Mouse (Mus musculus) neural tube, embryonic 11.5 days (tissue): ENCODE results near the gene Dcpp1. TPM values are rescaled to one million over a fixed set of nuclear protein-coding genes. Genes with fewer than 3 reads are reported as not detected.
"Not testable (repeated sequence)": the region's sequence is repeated elsewhere in the genome, so short reads cannot be mapped to it uniquely, and the experiment has no call there.

Source experiments
- ATAC-seq: fragments of 200-750 bp; cut with Nextera tagmentation; 2 replicates; pipeline ENCODE4 v1.8.0; 2017; ENCODE audit warnings: moderate number of reproducible peaks, mild to moderate bottlenecking, moderate TSS enrichment, moderate library complexity; ENCODE audit not compliant: insufficient read depth, low FRiP score, low TSS enrichment
- DNase-seq: peaks from one replicate; pipeline ENCODE4 v3.0.0-alpha.2; 2015; ENCODE audit warnings: low spot score
- H3K27ac ChIP-seq: fragments of 300-500 bp; sonication (generic); 2 replicates; pipeline ENCODE4 v1.5.1; 2014; ENCODE audit warnings: low read depth, mild to moderate bottlenecking, low read length
- H3K27me3 ChIP-seq: fragments of 300-500 bp; sonication (generic); 2 replicates; pipeline ENCODE4 v1.6.1; 2014; ENCODE audit warnings: mild to moderate bottlenecking, low read length, mixed read lengths; ENCODE audit not compliant: control insufficient read depth, insufficient read depth
- H3K36me3 ChIP-seq: fragments of 300-500 bp; sonication (generic); 2 replicates; pipeline ENCODE4 v1.6.1; 2014; ENCODE audit warnings: mild to moderate bottlenecking, low read length, moderate library complexity, mixed read lengths; ENCODE audit not compliant: control insufficient read depth, insufficient read depth
- H3K4me1 ChIP-seq: fragments of 300-500 bp; sonication (generic); 2 replicates; pipeline ENCODE4 v1.6.1; 2014; ENCODE audit warnings: low read length, mixed read lengths; ENCODE audit not compliant: control insufficient read depth, insufficient read depth
- H3K4me2 ChIP-seq: fragments of 300-500 bp; sonication (generic); 2 replicates; pipeline ENCODE4 v1.6.1; 2014; ENCODE audit warnings: low read depth, mild to moderate bottlenecking, moderate library complexity
- H3K4me3 ChIP-seq: fragments of 300-500 bp; sonication (generic); 2 replicates; pipeline ENCODE4 v1.5.1; 2014; ENCODE audit warnings: low read depth, low read length
- H3K9ac ChIP-seq: fragments of 300-500 bp; sonication (generic); 2 replicates; pipeline ENCODE4 v1.6.1; 2014; ENCODE audit warnings: mild to moderate bottlenecking, low read length
- H3K9me3 ChIP-seq: fragments of 300-500 bp; sonication (generic); 2 replicates; pipeline ENCODE4 v1.6.1; 2016; ENCODE audit warnings: low read length; ENCODE audit not compliant: control insufficient read depth
- whole genome bisulfite sequencing: fragments of 180-500 bp; shearing (Covaris S2); extraction: QIAGEN DNeasy Blood & Tissue Kit; methylation state at CpG from one replicate; pipeline ENCODE4 v1.1.7; 2014; 5-methylcytosine and 5-hydroxymethylcytosine counted together
- polyA plus RNA-seq: library from polyadenylated mRNA; unstranded; fragments of >200 nt; fragmentation: Nextera tagmentation; extraction: Ambion mirVana; gene quantifications from 2 replicates; pipeline ENCODE4 v1.2.1, GENCODE M21; 2014

The Dcpp1 gene
- polyA plus RNA-seq = not detected in 2 replicates

DNA sequence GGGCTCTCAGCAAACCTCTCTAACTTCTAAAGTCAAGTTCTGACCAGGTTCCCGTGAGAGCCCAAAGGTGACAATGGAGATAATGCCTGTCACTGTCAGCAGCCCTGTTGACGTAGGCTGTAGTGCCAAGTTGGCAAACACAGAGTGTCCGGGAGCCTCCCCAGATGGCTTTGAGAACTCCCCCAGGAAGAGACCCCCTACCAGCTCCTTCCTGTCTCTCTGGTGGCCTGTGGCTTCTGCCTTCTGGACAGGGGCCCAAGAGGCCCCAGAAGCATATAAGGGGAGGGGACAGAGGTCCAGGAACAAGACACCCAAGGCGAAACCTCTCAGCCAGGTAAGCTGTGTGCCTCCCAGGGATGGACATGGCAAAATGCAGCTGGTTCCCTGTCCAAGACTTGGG is at the start of gene Dcpp1, which contains the start of gene Dcpp2:
Gene Dcpp1 (plus strand): TSS at position 301 of the 400 bp plus-strand sequence.
Gene Dcpp2 (plus strand): TSS at position 305 of the 400 bp plus-strand sequence.
- H3K4me3 ChIP-seq, DNase-seq, H3K27ac ChIP-seq, H3K9ac ChIP-seq, H3K9me3 ChIP-seq, H3K36me3 ChIP-seq, ATAC-seq, H3K27me3 ChIP-seq, H3K4me1 ChIP-seq, H3K4me2 ChIP-seq: not testable (repeated sequence)
- 78% methylated on average over 4 of the region's 4 CpGs for WGBS

GRCm38 (mm10) chr17:23831201-23831600 is 49.5 kb upstream of the Dcpp1 start:
- ATAC-seq = no peak
- Histone ChIP-seq H3K36me3 (peaks cover 2% of the 10 kb centered on the region; the same call in 1 of the 2 replicates), H3K4me3 (no peak overlapping the region), H3K4me2 (no peak overlapping the region), H3K27me3 (no peaks in the 10 kb centered on the region), H3K27ac (no peak overlapping the region), H3K9me3 (no peaks in the 10 kb centered on the region), H3K4me1 (peaks cover 13% of the 10 kb centered on the region), H3K9ac (no peak overlapping the region)
- no peak for DNase-seq
- 93% methylated on average over 1 of the region's 1 CpGs for WGBS

DNA sequence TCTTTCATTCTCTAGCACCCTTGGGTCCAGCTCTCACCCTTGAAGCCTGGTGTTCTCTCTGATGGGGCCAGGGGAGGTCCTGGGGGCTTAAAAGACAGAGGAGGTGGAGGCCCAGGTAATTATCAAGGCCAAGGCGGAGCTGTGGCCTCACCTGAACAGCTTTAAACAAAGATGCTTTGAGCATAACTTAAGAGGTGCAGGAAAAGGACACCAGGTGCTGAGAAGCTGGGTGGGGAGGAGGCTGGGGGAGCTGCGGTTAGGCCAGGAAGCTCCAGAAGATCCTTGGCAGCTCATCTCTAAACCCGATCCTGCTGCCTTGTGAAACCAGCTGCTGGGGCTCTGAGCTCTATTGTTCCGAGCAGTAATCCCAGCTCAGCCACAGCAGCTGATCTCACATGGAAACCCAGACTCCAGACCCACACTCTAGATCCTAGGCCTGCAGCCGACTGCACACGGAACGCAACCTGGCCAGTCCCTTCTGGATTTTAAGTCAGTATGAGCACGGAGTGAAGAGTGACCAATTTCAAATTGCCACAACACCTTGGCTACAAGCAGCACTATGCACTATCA is 44.6 kb upstream of the Dcpp1 start, which contains the start of gene Prss33:
Gene Prss33 (minus strand): TSS at position 51 of the 570 bp plus-strand sequence.
- 85% methylated on average over 8 of the region's 8 CpGs for WGBS
- Histone ChIP-seq H3K27me3 (no peaks in the 10 kb centered on the region), H3K4me2 (no peak within 1 kb of the TSS), H3K9me3 (no peaks in the 10 kb centered on the region), H3K4me3 (no peak within 1 kb of the TSS), H3K4me1 (no peaks in the 10 kb centered on the region), H3K27ac (no peak within 1 kb of the TSS), H3K9ac (no peak within 1 kb of the TSS; the same call in 1 of the 2 replicates), H3K36me3 (no peaks in the 10 kb centered on the region)
- DNase-seq = no peak
- ATAC-seq = no peak

- H3K4me3 ChIP-seq = no peak overlapping the region
- H3K27me3 ChIP-seq = no peaks in the 10 kb centered on the region
- H3K36me3 ChIP-seq = no peaks in the 10 kb centered on the region
- no peak for ATAC-seq
- H3K9me3 ChIP-seq = no peaks in the 10 kb centered on the region
- DNase-seq = peak; percentile 51
- H3K4me2 ChIP-seq = no peak overlapping the region
- H3K4me1 ChIP-seq = no peaks in the 10 kb centered on the region
- WGBS = 37% methylated on average over 4 of the region's 4 CpGs
- H3K9ac ChIP-seq = no peak overlapping the region
- no peak overlapping the region for H3K27ac ChIP-seq
Measured at GRCm38 (mm10) chr17:23841145-23841544, 39.5 kb upstream of the Dcpp1 start.

DNA sequence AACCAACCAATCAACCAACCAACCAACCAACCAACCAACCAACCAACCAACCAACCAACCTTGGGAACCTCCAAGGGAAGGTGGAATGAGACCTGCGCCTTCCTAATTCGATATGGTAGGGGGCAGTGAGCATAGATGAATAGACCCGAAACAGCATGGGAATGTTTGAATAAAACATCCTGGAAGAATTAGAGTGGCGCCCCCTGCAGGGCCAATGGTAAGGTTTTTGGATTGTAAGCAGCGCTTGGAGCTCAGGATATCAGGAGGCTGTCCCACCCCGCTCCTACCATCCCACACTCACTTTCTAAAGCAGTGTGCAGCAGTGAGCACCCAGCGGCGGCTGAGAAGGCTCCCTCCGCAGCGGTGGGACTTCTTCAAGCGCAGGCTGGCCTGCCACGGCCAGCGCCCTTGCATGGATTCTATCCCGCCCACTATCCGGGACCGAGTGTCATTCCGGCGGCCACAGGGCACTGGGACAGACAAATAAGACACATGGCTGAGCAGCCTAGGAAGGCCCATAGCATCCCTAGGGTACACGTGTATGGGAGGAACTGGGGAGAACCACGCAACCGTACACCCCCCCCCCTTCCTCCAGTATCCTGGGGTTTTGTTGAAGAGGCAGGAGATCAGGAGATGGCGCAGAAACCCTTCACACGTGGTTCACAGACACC is 37.4 kb upstream of the Dcpp1 start:
- Histone ChIP-seq H3K36me3 (no peaks in the 10 kb centered on the region), H3K9ac (no peak overlapping the region; the same call in none of the 2 replicates), H3K4me3 (no peak overlapping the region), H3K4me1 (no peaks in the 10 kb centered on the region), H3K4me2 (peak overlapping the region; percentile 33), H3K9me3 (no peaks in the 10 kb centered on the region), H3K27me3 (no peaks in the 10 kb centered on the region), H3K27ac (no peak overlapping the region)
- DNase-seq (no peak), ATAC-seq (0 out of 2 replicates have a peak, but pooled peaks have one; percentile 13)
- 43% methylated on average over 23 of the region's 23 CpGs for WGBS

GRCm38 (mm10) chr17:23843812-23844273 is 36.8 kb upstream of the Dcpp1 start, which contains the start of the genes Prss32 and Prss41:
Prss32 (plus strand) TSS chr17:23843855.
Prss41 (minus strand) TSS chr17:23844172.
- H3K9ac ChIP-seq = no peak within 1 kb of the TSS; the same call in none of the 2 replicates
- no peaks in the 10 kb centered on the region for H3K4me1 ChIP-seq
- H3K36me3 ChIP-seq = no peaks in the 10 kb centered on the region
- H3K27ac ChIP-seq = no peak within 1 kb of the TSS
- H3K4me2 ChIP-seq = peak within 1 kb of the TSS; percentile 33
- ATAC-seq (no peak), DNase-seq (peak; percentile 58)
- no peaks in the 10 kb centered on the region for H3K9me3 ChIP-seq
- 10% methylated on average over 19 of the region's 19 CpGs for WGBS
- H3K4me3 ChIP-seq = no peak within 1 kb of the TSS
- no peaks in the 10 kb centered on the region for H3K27me3 ChIP-seq

- H3K4me1 ChIP-seq = no peaks in the 10 kb centered on the region
- no peaks in the 10 kb centered on the region for H3K9me3 ChIP-seq
- no peaks in the 10 kb centered on the region for H3K36me3 ChIP-seq
- no peak overlapping the region for H3K4me2 ChIP-seq
- DNase-seq (no peak), ATAC-seq (no peak)
- WGBS = 55% methylated on average over 2 of the region's 2 CpGs
- H3K27me3 ChIP-seq = no peaks in the 10 kb centered on the region
- no peak overlapping the region for H3K27ac ChIP-seq
- no peak overlapping the region for H3K9ac ChIP-seq
- no peak overlapping the region for H3K4me3 ChIP-seq
Measured at GRCm38 (mm10) chr17:23850028-23850427, 30.6 kb upstream of the Dcpp1 start.

GRCm38 (mm10) chr17:23850853-23851749 is 29.6 kb upstream of the Dcpp1 start:
- no peaks in the 10 kb centered on the region for H3K36me3 ChIP-seq
- H3K4me1 ChIP-seq = no peaks in the 10 kb centered on the region
- H3K4me2 ChIP-seq = no peak overlapping the region
- no peak overlapping the region for H3K9ac ChIP-seq
- no peak for ATAC-seq
- WGBS = 64% methylated on average over 18 of the region's 19 CpGs
- H3K9me3 ChIP-seq = no peaks in the 10 kb centered on the region
- no peak overlapping the region for H3K4me3 ChIP-seq
- H3K27me3 ChIP-seq = no peaks in the 10 kb centered on the region
- no peak overlapping the region for H3K27ac ChIP-seq
- DNase-seq = peak; percentile 77
